In the genomic region with DNA sequence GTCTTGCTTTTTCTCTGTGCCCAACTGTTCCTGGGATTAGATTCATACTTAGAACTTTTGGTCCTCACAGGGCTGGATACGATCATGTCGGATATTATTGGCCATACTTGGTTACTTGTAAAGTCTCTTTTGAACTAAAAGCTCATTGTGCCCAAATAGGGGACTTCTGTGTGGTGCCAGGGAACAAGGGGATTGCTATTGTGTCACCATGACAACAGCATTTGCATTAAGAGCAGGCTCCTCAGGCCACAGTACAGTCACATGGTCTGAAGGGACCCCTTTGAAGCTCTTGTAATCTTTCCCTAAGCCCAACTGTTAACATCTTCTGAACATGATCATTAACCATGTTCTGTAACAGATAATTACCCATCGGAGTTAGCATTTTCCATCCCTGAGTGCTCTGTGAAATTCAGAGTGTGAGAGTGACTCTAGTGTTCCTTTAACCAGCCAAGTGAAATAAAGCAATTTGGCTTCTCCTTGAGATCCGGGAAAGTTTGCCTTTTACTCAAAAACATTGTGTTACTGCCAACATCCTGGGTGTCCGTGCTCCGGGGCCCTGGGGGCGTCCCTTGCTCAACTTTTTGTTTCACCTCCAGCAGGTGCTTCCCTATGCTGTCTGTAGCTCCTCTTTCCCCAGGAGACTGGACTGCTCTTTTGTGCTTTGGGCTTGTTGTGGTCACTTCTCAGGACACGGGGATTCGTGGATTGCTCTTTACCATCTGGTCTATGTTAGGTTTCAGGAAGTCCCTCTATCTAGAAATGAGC, we compare ENCODE assay signal across 13 mouse cellular contexts.
A peak's percentile ranks its signal among the peaks of the same experiment; 100 is the strongest.
DNase-seq lines count a peak whose midpoint lies in the region; ATAC-seq and TF ChIP-seq lines count a peak whose summit lies in the region.
"Had no signal": no experiment of that assay in that cellular context is flagged by ENCODE, and none has a peak within 500 bp of the region (broad histone marks: within the 10 kb centered on the region; RNA-seq: fewer than 3 reads in every experiment).

No protein-coding gene starts in this region.

- H3K4me2 ChIP-seq in forebrain, embryonic 14.5 days (ENCODE audit: low read length) = no peak overlapping the region
- no peak overlapping the region for H3K4me2 ChIP-seq in hindbrain, postnatal 0 days (ENCODE audit: low read depth, low read length)
- H3K4me2 ChIP-seq in neural tube, embryonic 12.5 days (replicated peaks) = 0 out of 2 replicates have a peak overlapping the region, but pooled peaks have one; percentile 8
- H3K4me2 ChIP-seq: heart, embryonic 15.5 days; limb, embryonic 13.5 days had no signal

- H3K4me1 ChIP-seq in kidney, adult 2 months (ENCODE audit: control insufficient read depth, insufficient read depth, low read length) = 0 out of 2 replicates have a peak, but pooled peaks cover 3% of the 10 kb centered on the region
- peaks cover 23% of the 10 kb centered on the region for H3K4me1 ChIP-seq in forebrain, embryonic 14.5 days (ENCODE audit: control insufficient read depth, insufficient read depth, low read length)
- peaks cover 3% of the 10 kb centered on the region; the same call in 1 of the 2 replicates for H3K4me1 ChIP-seq in hindbrain, postnatal 0 days (ENCODE audit: insufficient read depth, low read length)
- peaks cover 27% of the 10 kb centered on the region for H3K4me1 ChIP-seq in neural tube, embryonic 12.5 days

- no peaks in the 10 kb centered on the region for H3K9me3 ChIP-seq in forebrain, embryonic 14.5 days (replicated peaks; ENCODE audit: control insufficient read depth, low read length)
- no peaks in the 10 kb centered on the region for H3K9me3 ChIP-seq in hindbrain, postnatal 0 days (ENCODE audit: low read length)
- no peaks in the 10 kb centered on the region for H3K9me3 ChIP-seq in neural tube, embryonic 12.5 days
- H3K9me3 ChIP-seq: heart, embryonic 15.5 days; limb, embryonic 13.5 days had no signal

- TF ChIP-seq POLR2A in kidney, adult 2 months (IDR thresholded peaks at IDR 0.05; ENCODE audit: low read depth, low read length) = no peak

- H3K27ac ChIP-seq in kidney, adult 2 months (ENCODE audit: insufficient read depth, low read depth, low read length) = no peak overlapping the region
- no peak overlapping the region for H3K27ac ChIP-seq in forebrain, embryonic 14.5 days (ENCODE audit: low read depth, low read length)
- peak overlapping the region; percentile 8; the same call in 1 of the 2 replicates for H3K27ac ChIP-seq in hindbrain, postnatal 0 days
- H3K27ac ChIP-seq in neural tube, embryonic 12.5 days = no peak overlapping the region
- H3K27ac ChIP-seq: heart, embryonic 15.5 days; limb, embryonic 13.5 days had no signal

- DNase-seq in kidney, adult 2 months = peak; percentile 12
- DNase-seq in kidney, postnatal 36 days = no peak
- DNase-seq in forebrain, embryonic 14.5 days (ENCODE audit: low spot score) = peak; percentile 83
- peak; percentile 59 for DNase-seq in hindbrain, postnatal 0 days (ENCODE audit: low spot score)
- DNase-seq in urinary bladder, postnatal 36 days (ENCODE audit: low spot score in 2 of 2) = no peak
- DNase-seq in adrenal gland, postnatal 25 days = no peak
- DNase-seq in gastrocnemius, adult 18-20 months (ENCODE audit: low spot score) = no peak
- DNase-seq: B cell, adult 2 months; cerebellum, adult 11 months had no signal

- TF ChIP-seq CTCF in kidney, adult 2 months (conservative IDR thresholded peaks at IDR 0.05; ENCODE audit: insufficient read depth, insufficient read length, low read depth, low read length) = no peak
- TF ChIP-seq CTCF in hindbrain, postnatal 0 days (IDR thresholded peaks at IDR 0.05; ENCODE audit: low read depth) = no peak

- WGBS in kidney, adult 2 months = 39% methylated on average over 9 of the region's 9 CpGs
- 9% methylated on average over 9 of the region's 9 CpGs for WGBS in forebrain, embryonic 14.5 days
- 15% methylated on average over 9 of the region's 9 CpGs for WGBS in hindbrain, postnatal 0 days
- 15% methylated on average over 9 of the region's 9 CpGs for WGBS in neural tube, embryonic 12.5 days

- H3K4me3 ChIP-seq in kidney, adult 2 months (ENCODE audit: insufficient read depth, low read depth, low read length) = no peak overlapping the region
- H3K4me3 ChIP-seq in forebrain, embryonic 14.5 days (ENCODE audit: low read depth, low read length) = no peak overlapping the region
- no peak overlapping the region for H3K4me3 ChIP-seq in hindbrain, postnatal 0 days (ENCODE audit: low read length)
- no peak overlapping the region for H3K4me3 ChIP-seq in neural tube, embryonic 12.5 days
- H3K4me3 ChIP-seq: heart, embryonic 15.5 days; limb, embryonic 13.5 days had no signal

- ATAC-seq in forebrain, embryonic 14.5 days = peak; percentile 84
- ATAC-seq in hindbrain, postnatal 0 days = peak; percentile 78
- peak; percentile 79 for ATAC-seq in neural tube, embryonic 12.5 days (ENCODE audit: low FRiP score, low read depth)
- ATAC-seq: intestine, postnatal 0 days had no signal

- no peaks in the 10 kb centered on the region for H3K36me3 ChIP-seq in kidney, adult 2 months (ENCODE audit: control insufficient read depth, insufficient read depth, low read length)
- no peaks in the 10 kb centered on the region for H3K36me3 ChIP-seq in forebrain, embryonic 14.5 days (ENCODE audit: control insufficient read depth, insufficient read depth, low read length)
- H3K36me3 ChIP-seq in hindbrain, postnatal 0 days (ENCODE audit: insufficient read depth, low read length) = no peaks in the 10 kb centered on the region
- no peaks in the 10 kb centered on the region for H3K36me3 ChIP-seq in neural tube, embryonic 12.5 days
- H3K36me3 ChIP-seq: heart, embryonic 15.5 days; limb, embryonic 13.5 days had no signal

- no peak overlapping the region for H3K9ac ChIP-seq in forebrain, embryonic 14.5 days (ENCODE audit: low read length)
- no peak overlapping the region for H3K9ac ChIP-seq in hindbrain, postnatal 0 days (replicated peaks; ENCODE audit: low read length)
- no peak overlapping the region for H3K9ac ChIP-seq in neural tube, embryonic 12.5 days
- H3K9ac ChIP-seq: heart, embryonic 15.5 days; limb, embryonic 13.5 days had no signal

- no peaks in the 10 kb centered on the region for H3K27me3 ChIP-seq in kidney, adult 2 months (replicated peaks; ENCODE audit: control insufficient read depth, insufficient read depth, low read length)
- no peaks in the 10 kb centered on the region for H3K27me3 ChIP-seq in forebrain, embryonic 14.5 days (replicated peaks; ENCODE audit: control insufficient read depth, insufficient read depth, low read length)
- no peaks in the 10 kb centered on the region for H3K27me3 ChIP-seq in hindbrain, postnatal 0 days (ENCODE audit: insufficient read depth, low read length)
- no peaks in the 10 kb centered on the region for H3K27me3 ChIP-seq in neural tube, embryonic 12.5 days (replicated peaks)
- H3K27me3 ChIP-seq: heart, embryonic 15.5 days; limb, embryonic 13.5 days had no signal

Comparison
In these comparisons a context has a peak if more than half of its experiments do, and no peak if none do; other contexts are left out.
1. DNase-seq: peak in kidney, adult 2 months (single experiment), forebrain, embryonic 14.5 days (single experiment) and hindbrain, postnatal 0 days (single experiment); none in kidney, postnatal 36 days (0 of 2), urinary bladder, postnatal 36 days (0 of 2), adrenal gland, postnatal 25 days (single experiment) and gastrocnemius, adult 18-20 months (single experiment).
2. Peak in every context shown above with its lines, with median percentiles within 50 percentile points of each other: ATAC-seq.